Mouse (Mus musculus): ENCODE measurements around the gene Krtap28-13. TPM values are rescaled to one million over a fixed set of nuclear protein-coding genes. Genes with fewer than 3 reads are reported as not detected.

Gene Krtap28-13
- not detected in 2 replicates for polyA plus RNA-seq (2012; rRNA removed)

- DNase-seq (ENCODE audit: low read depth) = no peak
- no peak for TF ChIP-seq POLR2A (IDR thresholded peaks at IDR 0.05; ENCODE audit: borderline replicate concordance, extremely low read depth, insufficient read depth, insufficient read length, poor library complexity, severe bottlenecking)
These were observed at the start of gene Krtap28-13 for GRCm38 (mm10) chr1:83060643-83061042. Gene Krtap28-13, plus strand, starts transcription at chr1:83060930.

GRCm38 (mm10) chr1:83014477-83014876 is 46.3 kb upstream of the Krtap28-13 start:
- TF ChIP-seq CTCF (IDR thresholded peaks at IDR 0.05; ENCODE audit: borderline replicate concordance, extremely low read depth, insufficient read depth, insufficient read length) (no peak), POLR2A (IDR thresholded peaks at IDR 0.05; ENCODE audit: borderline replicate concordance, extremely low read depth, insufficient read depth, insufficient read length, poor library complexity, severe bottlenecking) (no peak)
- no peak for DNase-seq (ENCODE audit: low read depth)

- no peak for DNase-seq (ENCODE audit: low read depth)
- no peak for TF ChIP-seq POLR2A (IDR thresholded peaks at IDR 0.05; ENCODE audit: borderline replicate concordance, extremely low read depth, insufficient read depth, insufficient read length, poor library complexity, severe bottlenecking)
These were observed 45.3 kb upstream of the Krtap28-13 start for GRCm38 (mm10) chr1:83015329-83015879.

GRCm38 (mm10) chr1:83016556-83016955 is 44.2 kb upstream of the Krtap28-13 start:
- TF ChIP-seq CTCF (IDR thresholded peaks at IDR 0.05; ENCODE audit: borderline replicate concordance, extremely low read depth, insufficient read depth, insufficient read length) = no peak
- DNase-seq (ENCODE audit: low read depth) = no peak

GRCm38 (mm10) chr1:83031950-83032349 is 28.8 kb upstream of the Krtap28-13 start:
- DNase-seq (ENCODE audit: low read depth) = no peak
- no peak for TF ChIP-seq POLR2A (IDR thresholded peaks at IDR 0.05; ENCODE audit: borderline replicate concordance, extremely low read depth, insufficient read depth, insufficient read length, poor library complexity, severe bottlenecking)
- TF ChIP-seq CTCF (IDR thresholded peaks at IDR 0.05; ENCODE audit: borderline replicate concordance, extremely low read depth, insufficient read depth, insufficient read length) = no peak

- no peak for TF ChIP-seq POLR2A (IDR thresholded peaks at IDR 0.05; ENCODE audit: borderline replicate concordance, extremely low read depth, insufficient read depth, insufficient read length, poor library complexity, severe bottlenecking)
- no peak for TF ChIP-seq CTCF (IDR thresholded peaks at IDR 0.05; ENCODE audit: borderline replicate concordance, extremely low read depth, insufficient read depth, insufficient read length)
These were observed 28.2 kb upstream of the Krtap28-13 start for GRCm38 (mm10) chr1:83032508-83032907.

GRCm38 (mm10) chr1:83034509-83034908 is 26.2 kb upstream of the Krtap28-13 start:
- no peak for TF ChIP-seq CTCF (IDR thresholded peaks at IDR 0.05; ENCODE audit: borderline replicate concordance, extremely low read depth, insufficient read depth, insufficient read length)
- no peak for TF ChIP-seq POLR2A (IDR thresholded peaks at IDR 0.05; ENCODE audit: borderline replicate concordance, extremely low read depth, insufficient read depth, insufficient read length, poor library complexity, severe bottlenecking)

More at GRCm38 (mm10) chr1:83032508-83032907, 28.2 kb upstream of the Krtap28-13 start:
- DNase-seq (ENCODE audit: low read depth) = no peak

GRCm38 (mm10) chr1:83036892-83037667 is 23.6 kb upstream of the Krtap28-13 start:
- no peak for DNase-seq (ENCODE audit: low read depth)
- TF ChIP-seq POLR2A (IDR thresholded peaks at IDR 0.05; ENCODE audit: borderline replicate concordance, extremely low read depth, insufficient read depth, insufficient read length, poor library complexity, severe bottlenecking) = no peak
- no peak for TF ChIP-seq CTCF (IDR thresholded peaks at IDR 0.05; ENCODE audit: borderline replicate concordance, extremely low read depth, insufficient read depth, insufficient read length)

More at GRCm38 (mm10) chr1:83034509-83034908, 26.2 kb upstream of the Krtap28-13 start:
- peak; percentile 2 for DNase-seq (ENCODE audit: low read depth)

- peak; percentile 84 for DNase-seq (ENCODE audit: low read depth)
- TF ChIP-seq CTCF (IDR thresholded peaks at IDR 0.05; ENCODE audit: borderline replicate concordance, extremely low read depth, insufficient read depth, insufficient read length) = no peak
- no peak for TF ChIP-seq POLR2A (IDR thresholded peaks at IDR 0.05; ENCODE audit: borderline replicate concordance, extremely low read depth, insufficient read depth, insufficient read length, poor library complexity, severe bottlenecking)
These were observed 22.5 kb upstream of the Krtap28-13 start, which contains the start of gene Slc19a3 for GRCm38 (mm10) chr1:83038109-83038672. Gene Slc19a3, minus strand, starts transcription at chr1:83038448.

GRCm38 (mm10) chr1:83039080-83039479 is 21.6 kb upstream of the Krtap28-13 start:
- TF ChIP-seq CTCF (IDR thresholded peaks at IDR 0.05; ENCODE audit: borderline replicate concordance, extremely low read depth, insufficient read depth, insufficient read length) (no peak), POLR2A (IDR thresholded peaks at IDR 0.05; ENCODE audit: borderline replicate concordance, extremely low read depth, insufficient read depth, insufficient read length, poor library complexity, severe bottlenecking) (no peak)

GRCm38 (mm10) chr1:83042380-83042779 is 18.4 kb upstream of the Krtap28-13 start, which contains the start of gene Krtap28-10:
Gene Krtap28-10, minus strand, starts transcription at chr1:83042480.
- TF ChIP-seq POLR2A (IDR thresholded peaks at IDR 0.05; ENCODE audit: borderline replicate concordance, extremely low read depth, insufficient read depth, insufficient read length, poor library complexity, severe bottlenecking) = no peak
- no peak for TF ChIP-seq CTCF (IDR thresholded peaks at IDR 0.05; ENCODE audit: borderline replicate concordance, extremely low read depth, insufficient read depth, insufficient read length)
- DNase-seq (ENCODE audit: low read depth) = no peak

More at GRCm38 (mm10) chr1:83039080-83039479, 21.6 kb upstream of the Krtap28-13 start:
- DNase-seq (ENCODE audit: low read depth) = no peak

Measured in brain, embryonic 14.5 days (tissue).